Mouse (Mus musculus): ENCODE measurements at regions not wholly inside any gene's neighbourhood (a gene's known extent, or its start where the extent isn't known, plus 50 kb on each side); places are given as distances from the start of the nearest gene placed in this dataset.

DNA sequence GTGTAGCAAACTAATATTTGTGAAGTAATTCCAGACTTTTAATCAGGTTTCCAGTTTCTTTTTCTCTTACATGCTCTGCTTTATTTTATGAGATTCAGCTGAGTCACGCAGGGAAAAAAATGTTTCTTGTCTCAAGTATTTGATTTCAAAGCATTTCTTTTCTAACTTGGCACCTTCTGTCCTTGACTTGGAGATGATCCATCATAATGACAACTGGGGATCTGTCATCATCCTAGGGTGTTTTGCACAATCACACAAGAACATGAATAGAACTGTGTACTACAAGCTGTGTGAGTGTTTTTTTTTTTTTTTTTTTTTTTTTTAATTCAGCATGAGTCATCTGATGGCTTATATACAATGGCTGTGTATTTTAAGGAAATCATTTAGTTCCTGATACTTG is 1022.0 kb upstream of the Flrt2 start:
- DNase-seq (ENCODE audit: low spot score) (no peak), ATAC-seq (ENCODE audit: low FRiP score) (no peak)
- 71% methylated on average over 1 of the region's 1 CpGs for WGBS
- H3K9me3 ChIP-seq (ENCODE audit: control insufficient read depth, low read length): no peaks in the 10 kb centered on the region
- no peaks in the 10 kb centered on the region for H3K4me1 ChIP-seq (replicated peaks; ENCODE audit: control insufficient read depth, insufficient read depth, low read length)
- no peaks in the 10 kb centered on the region for H3K27me3 ChIP-seq (ENCODE audit: control insufficient read depth, insufficient read depth, low read length)
- H3K4me3 ChIP-seq (ENCODE audit: low read depth, low read length): no peak overlapping the region
- no peak overlapping the region for H3K9ac ChIP-seq (ENCODE audit: low read depth, low read length)
- H3K36me3 ChIP-seq (ENCODE audit: control insufficient read depth, insufficient read depth, low read length): no peaks in the 10 kb centered on the region
- no peak overlapping the region for H3K4me2 ChIP-seq (replicated peaks; ENCODE audit: low read depth, low read length)
- no peak overlapping the region for H3K27ac ChIP-seq (ENCODE audit: low read depth, low read length)

DNA sequence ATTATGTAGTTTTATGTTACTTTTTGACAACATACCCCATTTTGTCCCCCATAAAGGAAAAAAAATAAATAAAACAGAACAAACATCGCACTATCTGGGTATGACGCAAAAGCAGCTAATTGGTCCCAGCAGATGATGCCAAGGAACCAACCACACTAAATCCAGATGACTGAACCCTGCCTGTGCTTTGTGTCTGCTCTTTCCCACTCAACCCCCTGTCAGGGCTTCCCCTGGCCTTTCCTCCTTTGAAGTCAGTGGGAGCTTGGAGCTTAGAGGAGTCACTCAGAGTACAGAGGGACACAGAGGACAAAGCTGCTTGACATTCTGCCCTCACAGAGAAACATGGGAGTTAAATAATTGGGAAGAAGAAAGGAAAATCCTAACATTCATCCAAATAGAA is 1017.1 kb upstream of the Flrt2 start:
- ATAC-seq (ENCODE audit: low FRiP score): no peak
- H3K4me1 ChIP-seq (replicated peaks; ENCODE audit: control insufficient read depth, insufficient read depth, low read length): no peaks in the 10 kb centered on the region
- H3K4me3 ChIP-seq (ENCODE audit: low read depth, low read length): no peak overlapping the region

DNA sequence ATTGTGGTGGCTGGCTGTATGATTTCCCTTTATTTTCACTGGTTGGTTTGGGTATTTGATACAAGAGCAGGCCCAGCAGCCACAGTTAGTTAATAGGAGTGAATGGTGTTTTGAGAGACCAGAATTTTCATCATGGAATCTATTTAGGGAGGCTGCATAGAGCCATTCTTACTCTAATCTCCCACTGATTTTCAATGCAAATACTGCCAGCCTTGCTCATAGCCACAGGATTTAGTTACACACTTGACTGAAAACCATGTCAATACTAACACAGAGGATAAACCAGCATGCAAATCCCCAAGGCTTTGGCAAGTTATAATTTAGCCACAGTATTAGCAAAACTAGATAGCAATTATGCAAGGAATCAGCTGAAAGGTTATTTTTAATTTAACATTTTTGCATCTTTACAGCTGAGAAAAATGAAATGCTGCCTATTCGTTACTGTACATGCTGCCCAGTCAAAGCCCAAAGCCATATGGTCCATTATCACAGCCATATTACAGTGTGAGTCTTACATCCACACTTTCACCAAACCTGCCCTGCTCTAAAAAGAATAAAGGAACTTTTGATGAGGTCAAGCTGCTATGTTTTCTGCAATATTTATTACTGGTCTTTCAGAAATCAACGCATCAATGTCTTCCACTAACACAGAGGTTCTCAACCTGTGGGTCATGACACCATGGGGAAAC is 1000.5 kb upstream of the Flrt2 start:
- ATAC-seq (ENCODE audit: low FRiP score) (no peak), DNase-seq (ENCODE audit: low spot score) (no peak)
- H3K27ac ChIP-seq (ENCODE audit: low read depth, low read length): no peak overlapping the region

More for the DNA sequence above, 1017.1 kb upstream of the Flrt2 start:
- no peaks in the 10 kb centered on the region for H3K27me3 ChIP-seq (ENCODE audit: control insufficient read depth, insufficient read depth, low read length)
- H3K9me3 ChIP-seq (ENCODE audit: control insufficient read depth, low read length): no peaks in the 10 kb centered on the region
- 71% methylated on average over 2 of the region's 2 CpGs for WGBS
- DNase-seq (ENCODE audit: low spot score): peak; percentile 12
- H3K4me2 ChIP-seq (replicated peaks; ENCODE audit: low read depth, low read length): no peak overlapping the region
- H3K9ac ChIP-seq (ENCODE audit: low read depth, low read length): no peak overlapping the region
- no peaks in the 10 kb centered on the region for H3K36me3 ChIP-seq (ENCODE audit: control insufficient read depth, insufficient read depth, low read length)
- no peak overlapping the region for H3K27ac ChIP-seq (ENCODE audit: low read depth, low read length)

DNA sequence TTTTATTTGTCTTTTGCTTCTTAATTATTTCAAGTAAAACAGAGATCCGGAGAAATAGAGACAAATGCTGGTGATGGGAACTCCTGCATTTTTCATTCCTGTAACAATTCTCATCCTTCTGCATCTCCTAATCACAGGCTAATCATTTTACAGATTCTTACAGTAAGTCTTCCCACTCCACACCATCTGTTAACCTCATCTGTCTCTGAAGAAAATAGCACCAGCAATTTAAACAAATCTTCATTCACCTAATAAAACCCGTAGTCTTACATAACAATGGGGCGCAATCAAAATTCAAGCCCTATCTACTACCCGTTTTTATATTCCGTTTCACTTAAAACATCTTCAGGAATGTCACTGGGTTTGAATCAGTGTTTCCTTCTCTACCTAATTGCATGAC is 960.6 kb upstream of the Flrt2 start:
- no peak for ATAC-seq (ENCODE audit: low FRiP score)
- DNase-seq (ENCODE audit: low spot score): no peak
- H3K4me1 ChIP-seq (replicated peaks; ENCODE audit: control insufficient read depth, insufficient read depth, low read length): no peaks in the 10 kb centered on the region
- no peaks in the 10 kb centered on the region for H3K9me3 ChIP-seq (ENCODE audit: control insufficient read depth, low read length)
- no peak overlapping the region for H3K4me2 ChIP-seq (replicated peaks; ENCODE audit: low read depth, low read length)
- H3K27ac ChIP-seq (ENCODE audit: low read depth, low read length): no peak overlapping the region
- no peaks in the 10 kb centered on the region for H3K36me3 ChIP-seq (ENCODE audit: control insufficient read depth, insufficient read depth, low read length)
- no peak overlapping the region for H3K4me3 ChIP-seq (ENCODE audit: low read depth, low read length)
- 78% methylated on average over 5 of the region's 5 CpGs for WGBS
- H3K9ac ChIP-seq (ENCODE audit: low read depth, low read length): no peak overlapping the region
- no peaks in the 10 kb centered on the region for H3K27me3 ChIP-seq (ENCODE audit: control insufficient read depth, insufficient read depth, low read length)

More for the DNA sequence above, 1000.5 kb upstream of the Flrt2 start:
- no peaks in the 10 kb centered on the region for H3K9me3 ChIP-seq (ENCODE audit: control insufficient read depth, low read length)
- H3K4me2 ChIP-seq (replicated peaks; ENCODE audit: low read depth, low read length): no peak overlapping the region
- 83% methylated on average over 2 of the region's 2 CpGs for WGBS
- no peaks in the 10 kb centered on the region for H3K36me3 ChIP-seq (ENCODE audit: control insufficient read depth, insufficient read depth, low read length)
- no peak overlapping the region for H3K4me3 ChIP-seq (ENCODE audit: low read depth, low read length)
- no peaks in the 10 kb centered on the region for H3K27me3 ChIP-seq (ENCODE audit: control insufficient read depth, insufficient read depth, low read length)
- no peaks in the 10 kb centered on the region for H3K4me1 ChIP-seq (replicated peaks; ENCODE audit: control insufficient read depth, insufficient read depth, low read length)
- H3K9ac ChIP-seq (ENCODE audit: low read depth, low read length): no peak overlapping the region

DNA sequence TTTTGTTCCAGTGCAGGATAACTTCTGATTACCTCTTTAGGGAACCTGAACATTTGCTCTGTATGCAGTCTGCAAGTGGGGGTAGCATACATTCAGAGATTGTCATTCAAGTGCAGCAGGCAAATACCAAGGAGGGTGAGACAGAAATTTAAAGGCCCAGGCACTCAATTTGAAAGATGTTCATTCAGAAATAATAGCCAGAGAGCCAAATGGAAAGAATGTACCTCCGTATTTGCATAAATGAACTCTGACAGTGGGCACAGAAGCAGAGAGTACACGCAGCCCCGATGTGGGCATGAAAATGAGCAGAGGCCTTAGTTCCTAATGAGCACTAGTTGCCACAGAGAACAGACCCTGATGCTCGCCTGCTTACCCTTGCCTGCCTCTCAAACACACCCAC is 958.8 kb upstream of the Flrt2 start:
- no peak; the same call in 1 of the 2 replicates for ATAC-seq (ENCODE audit: low FRiP score)
- no peak overlapping the region for H3K9ac ChIP-seq (ENCODE audit: low read depth, low read length)

DNA sequence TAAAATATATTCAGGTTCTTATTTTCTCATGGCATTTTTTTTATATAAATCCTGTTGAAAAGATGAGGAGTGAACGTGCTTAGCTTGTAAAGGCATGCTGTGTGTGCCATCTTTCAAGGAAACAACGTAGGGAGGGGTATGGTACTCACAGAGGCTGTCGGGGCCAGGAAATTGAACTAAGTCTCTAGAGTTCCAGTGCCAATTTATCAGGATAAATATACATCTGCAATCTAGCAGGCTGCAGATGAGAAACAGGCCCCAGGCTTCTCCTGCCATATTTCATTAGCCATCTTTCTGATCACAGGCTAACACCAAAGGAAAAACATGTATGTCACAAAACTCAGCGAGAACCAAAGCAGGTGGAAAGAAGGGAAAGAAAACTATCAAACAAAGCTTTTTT is 954.8 kb upstream of the Flrt2 start:
- no peak overlapping the region for H3K27ac ChIP-seq (ENCODE audit: low read depth, low read length)
- no peaks in the 10 kb centered on the region for H3K9me3 ChIP-seq (ENCODE audit: control insufficient read depth, low read length)
- no peak for ATAC-seq (ENCODE audit: low FRiP score)
- H3K9ac ChIP-seq (ENCODE audit: low read depth, low read length): no peak overlapping the region
- DNase-seq (ENCODE audit: low spot score): peak; percentile 4
- no peaks in the 10 kb centered on the region for H3K36me3 ChIP-seq (ENCODE audit: control insufficient read depth, insufficient read depth, low read length)
- no peaks in the 10 kb centered on the region for H3K4me1 ChIP-seq (replicated peaks; ENCODE audit: control insufficient read depth, insufficient read depth, low read length)
- no peak overlapping the region for H3K4me2 ChIP-seq (replicated peaks; ENCODE audit: low read depth, low read length)
- WGBS: 68% methylated on average over 4 of the region's 4 CpGs
- no peaks in the 10 kb centered on the region for H3K27me3 ChIP-seq (ENCODE audit: control insufficient read depth, insufficient read depth, low read length)
- H3K4me3 ChIP-seq (ENCODE audit: low read depth, low read length): no peak overlapping the region

More for the DNA sequence above, 958.8 kb upstream of the Flrt2 start:
- H3K9me3 ChIP-seq (ENCODE audit: control insufficient read depth, low read length): no peaks in the 10 kb centered on the region
- DNase-seq (ENCODE audit: low spot score): no peak
- no peak overlapping the region for H3K4me2 ChIP-seq (replicated peaks; ENCODE audit: low read depth, low read length)
- H3K27ac ChIP-seq (ENCODE audit: low read depth, low read length): no peak overlapping the region
- H3K27me3 ChIP-seq (ENCODE audit: control insufficient read depth, insufficient read depth, low read length): no peaks in the 10 kb centered on the region
- WGBS: 63% methylated on average over 4 of the region's 4 CpGs
- H3K4me1 ChIP-seq (replicated peaks; ENCODE audit: control insufficient read depth, insufficient read depth, low read length): no peaks in the 10 kb centered on the region
- H3K36me3 ChIP-seq (ENCODE audit: control insufficient read depth, insufficient read depth, low read length): no peaks in the 10 kb centered on the region
- H3K4me3 ChIP-seq (ENCODE audit: low read depth, low read length): no peak overlapping the region

DNA sequence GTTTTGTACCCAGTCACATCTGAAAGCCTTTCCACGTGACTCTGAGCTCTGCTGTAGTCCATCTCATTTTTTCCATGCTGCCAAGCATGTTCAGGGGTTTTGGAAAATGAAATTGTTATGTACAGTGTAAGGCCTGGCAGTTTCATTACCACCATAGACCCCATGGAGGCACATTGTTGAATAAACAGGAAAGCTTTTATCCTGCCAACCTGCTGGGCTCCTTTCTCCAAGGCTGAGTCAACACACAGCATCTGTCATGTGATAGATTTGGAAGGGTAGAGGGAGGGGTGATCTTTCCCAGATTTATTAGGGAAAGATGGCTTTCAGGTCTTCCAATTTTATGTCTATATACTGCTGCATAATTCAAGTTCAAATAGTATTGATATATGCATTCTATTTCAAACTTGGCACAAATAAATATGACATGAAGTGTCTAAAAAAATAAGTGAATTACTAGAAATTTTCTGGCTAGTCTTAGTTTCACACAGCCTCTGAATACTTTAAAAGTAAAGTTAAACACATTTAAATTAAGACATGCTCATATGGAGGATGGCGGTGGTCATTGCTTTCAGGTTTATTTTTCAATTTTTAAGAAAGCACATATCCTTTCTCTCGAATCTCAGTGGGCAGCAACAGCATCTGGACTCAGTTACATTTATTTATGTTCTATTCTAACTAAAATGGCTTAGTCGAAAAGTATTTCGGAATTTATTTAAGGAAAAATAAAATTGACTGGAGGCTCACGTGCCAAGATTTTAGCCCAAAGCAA is 942.1 kb upstream of the Flrt2 start:
- H3K9ac ChIP-seq (ENCODE audit: low read depth, low read length): no peak overlapping the region
- no peak for DNase-seq (ENCODE audit: low spot score)
- no peak overlapping the region for H3K4me3 ChIP-seq (ENCODE audit: low read depth, low read length)
- no peak overlapping the region for H3K4me2 ChIP-seq (replicated peaks; ENCODE audit: low read depth, low read length)
- H3K27ac ChIP-seq (ENCODE audit: low read depth, low read length): no peak overlapping the region
- H3K4me1 ChIP-seq (replicated peaks; ENCODE audit: control insufficient read depth, insufficient read depth, low read length): no peaks in the 10 kb centered on the region
- H3K9me3 ChIP-seq (ENCODE audit: control insufficient read depth, low read length): no peaks in the 10 kb centered on the region
- WGBS: 80% methylated on average over 6 of the region's 6 CpGs
- no peaks in the 10 kb centered on the region for H3K27me3 ChIP-seq (ENCODE audit: control insufficient read depth, insufficient read depth, low read length)
- no peaks in the 10 kb centered on the region for H3K36me3 ChIP-seq (ENCODE audit: control insufficient read depth, insufficient read depth, low read length)
- ATAC-seq (ENCODE audit: low FRiP score): no peak

DNA sequence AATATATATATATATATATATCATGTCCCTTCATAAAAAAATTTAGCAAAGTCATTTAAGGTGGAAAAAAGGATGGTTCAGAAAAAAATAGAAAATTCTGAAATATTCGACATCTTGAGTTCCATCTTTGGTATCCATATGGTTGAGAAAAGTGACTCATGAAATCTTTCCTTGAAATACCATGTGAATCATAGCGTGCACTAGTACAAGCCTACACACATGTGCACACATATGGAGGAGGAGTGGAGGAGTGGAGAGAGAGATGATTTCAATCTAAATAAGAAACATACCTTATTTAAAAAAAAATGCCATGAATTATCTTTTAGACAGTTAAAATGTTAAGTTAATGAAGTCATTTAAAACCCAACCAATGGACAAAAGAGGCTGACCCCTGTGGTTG is 936.3 kb upstream of the Flrt2 start:
- Histone ChIP-seq H3K27ac (ENCODE audit: low read depth, low read length) (no peak overlapping the region), H3K27me3 (ENCODE audit: control insufficient read depth, insufficient read depth, low read length) (no peaks in the 10 kb centered on the region), H3K36me3 (ENCODE audit: control insufficient read depth, insufficient read depth, low read length) (no peaks in the 10 kb centered on the region), H3K9ac (ENCODE audit: low read depth, low read length) (no peak overlapping the region), H3K4me3 (ENCODE audit: low read depth, low read length) (no peak overlapping the region), H3K9me3 (ENCODE audit: control insufficient read depth, low read length) (no peaks in the 10 kb centered on the region), H3K4me2 (replicated peaks; ENCODE audit: low read depth, low read length) (no peak overlapping the region), H3K4me1 (replicated peaks; ENCODE audit: control insufficient read depth, insufficient read depth, low read length) (no peaks in the 10 kb centered on the region)
- 97% methylated on average over 2 of the region's 2 CpGs for WGBS
- DNase-seq (ENCODE audit: low spot score) (no peak), ATAC-seq (ENCODE audit: low FRiP score) (no peak)

Measured in hindbrain, embryonic 11.5 days (tissue).